Mouse (Mus musculus): ENCODE data around the gene Clgn.

- TF ChIP-seq POLR2A (IDR thresholded peaks at IDR 0.05; ENCODE audit: low read depth, low read length) (no peak), CTCF (conservative IDR thresholded peaks at IDR 0.05; ENCODE audit: insufficient read depth, insufficient read length, low read depth, low read length) (no peak)
Measured at GRCm38 (mm10) chr8:83348263-83348662, 41.4 kb upstream of the Clgn start, which contains the start of gene Mgat4d.

Measured in kidney, adult 2 months (tissue).